Mouse (Mus musculus) embryonic facial prominence, embryonic 13.5 days (tissue): Measurements from ENCODE around the gene T. TPM values are rescaled to one million over a fixed set of nuclear protein-coding genes. Genes with fewer than 3 reads are reported as not detected.

ENCODE experiments used
- ATAC-seq: fragments of 200-750 bp; cut with Nextera tagmentation; 2 replicates; pipeline ENCODE4 v1.8.0; 2017; ENCODE audit warnings: low read depth; ENCODE audit not compliant: insufficient number of reproducible peaks, insufficient read depth, low FRiP score, low TSS enrichment
- H3K27ac ChIP-seq: fragments of 300-500 bp; sonication (generic); 2 replicates; pipeline ENCODE4 v1.5.1; 2015; ENCODE audit warnings: moderate library complexity, mild to moderate bottlenecking, inconsistent platforms
- H3K27me3 ChIP-seq: fragments of 300-500 bp; sonication (generic); 2 replicates; pipeline ENCODE4 v1.6.1; 2015; ENCODE audit warnings: mild to moderate bottlenecking, inconsistent platforms
- H3K36me3 ChIP-seq: fragments of 300-500 bp; sonication (generic); 2 replicates; pipeline ENCODE4 v1.6.1; 2015; ENCODE audit warnings: mild to moderate bottlenecking, inconsistent platforms
- H3K4me1 ChIP-seq: fragments of 300-500 bp; sonication (generic); 2 replicates; pipeline ENCODE4 v1.6.1; 2015; ENCODE audit warnings: inconsistent platforms
- H3K4me2 ChIP-seq: fragments of 300-500 bp; sonication (generic); 2 replicates; pipeline ENCODE4 v1.6.1; 2015; ENCODE audit warnings: moderate library complexity, mild to moderate bottlenecking, inconsistent platforms
- H3K4me3 ChIP-seq: fragments of 300-500 bp; sonication (generic); 2 replicates; pipeline ENCODE4 v1.5.1; 2015; ENCODE audit warnings: mild to moderate bottlenecking, inconsistent platforms
- H3K9ac ChIP-seq: fragments of 300-500 bp; sonication (generic); 2 replicates; pipeline ENCODE4 v1.6.1; 2015; ENCODE audit warnings: mild to moderate bottlenecking, inconsistent platforms
- H3K9me3 ChIP-seq: fragments of 300-500 bp; sonication (generic); 2 replicates; pipeline ENCODE4 v1.6.1; 2016; ENCODE audit warnings: inconsistent platforms
- WGBS: fragments of 180-500 bp; shearing (Covaris S2); methylation state at CpG from one replicate; pipeline ENCODE4 v1.1.7; 2015; ENCODE audit warnings: mixed read lengths; 5-methylcytosine and 5-hydroxymethylcytosine counted together
- polyA plus RNA-seq: library from polyadenylated mRNA; unstranded; fragments of >200 nt; fragmentation: Nextera tagmentation; extraction: Ambion mirVana; gene quantifications from 2 replicates; pipeline ENCODE4 v1.2.1, GENCODE M21; 2015

Gene T
- polyA plus RNA-seq, 1 experiment from 2014 or later: 1.0 TPM

- H3K4me2 ChIP-seq: no peak overlapping the region
- no peaks in the 10 kb centered on the region for H3K36me3 ChIP-seq
- H3K27ac ChIP-seq: no peak overlapping the region
- no peaks in the 10 kb centered on the region for H3K4me1 ChIP-seq
- H3K9ac ChIP-seq: no peak overlapping the region
- WGBS: 14% methylated on average over 19 of the region's 19 CpGs
- no peak for ATAC-seq
- no peaks in the 10 kb centered on the region for H3K9me3 ChIP-seq
- peaks cover 46% of the 10 kb centered on the region for H3K27me3 ChIP-seq
- no peak overlapping the region for H3K4me3 ChIP-seq
Observed at GRCm38 (mm10) chr17:8468716-8469344, 34.6 kb downstream of the T start.

GRCm38 (mm10) chr17:8478554-8478953 lies 44.3 kb downstream of the T start:
- H3K4me1 ChIP-seq: no peaks in the 10 kb centered on the region
- WGBS: 43% methylated on average over 3 of the region's 3 CpGs
- H3K4me3 ChIP-seq: no peak overlapping the region
- no peaks in the 10 kb centered on the region for H3K36me3 ChIP-seq
- no peak for ATAC-seq
- H3K9ac ChIP-seq: no peak overlapping the region
- peak overlapping the region; percentile 57 for H3K27ac ChIP-seq
- no peaks in the 10 kb centered on the region for H3K27me3 ChIP-seq
- no peaks in the 10 kb centered on the region for H3K9me3 ChIP-seq
- H3K4me2 ChIP-seq: no peak overlapping the region

- WGBS: 82% methylated on average over 9 of the region's 9 CpGs
- H3K4me1 ChIP-seq: no peaks in the 10 kb centered on the region
- no peak overlapping the region for H3K9ac ChIP-seq
- H3K27me3 ChIP-seq: no peaks in the 10 kb centered on the region
- no peak for ATAC-seq
- H3K4me3 ChIP-seq: no peak overlapping the region
- H3K36me3 ChIP-seq: no peaks in the 10 kb centered on the region
- no peaks in the 10 kb centered on the region for H3K9me3 ChIP-seq
- no peak overlapping the region for H3K27ac ChIP-seq
- H3K4me2 ChIP-seq: no peak overlapping the region
Observed at GRCm38 (mm10) chr17:8479493-8480128, 45.4 kb downstream of the T start.

- no peaks in the 10 kb centered on the region for H3K9me3 ChIP-seq
- H3K27ac ChIP-seq: no peak overlapping the region
- no peak overlapping the region for H3K4me3 ChIP-seq
- no peak overlapping the region for H3K9ac ChIP-seq
- H3K4me2 ChIP-seq: no peak overlapping the region
- no peaks in the 10 kb centered on the region for H3K27me3 ChIP-seq
- WGBS: 94% methylated on average over 10 of the region's 10 CpGs
- H3K36me3 ChIP-seq: no peaks in the 10 kb centered on the region
- no peaks in the 10 kb centered on the region for H3K4me1 ChIP-seq
- no peak for ATAC-seq
Observed at GRCm38 (mm10) chr17:8481797-8482196, 47.6 kb downstream of the T start.

- Histone ChIP-seq H3K27me3 (no peaks in the 10 kb centered on the region), H3K9ac (no peak overlapping the region), H3K4me1 (no peaks in the 10 kb centered on the region), H3K4me3 (no peak overlapping the region), H3K4me2 (no peak overlapping the region), H3K36me3 (no peaks in the 10 kb centered on the region), H3K27ac (no peak overlapping the region), H3K9me3 (no peaks in the 10 kb centered on the region)
- 85% methylated on average over 7 of the region's 7 CpGs for WGBS
- ATAC-seq: no peak
Observed at GRCm38 (mm10) chr17:8482876-8483275, 48.7 kb downstream of the T start.

- 64% methylated on average over 3 of the region's 3 CpGs for WGBS
- no peaks in the 10 kb centered on the region for H3K27me3 ChIP-seq
- H3K36me3 ChIP-seq: no peaks in the 10 kb centered on the region
- no peak overlapping the region for H3K9ac ChIP-seq
- H3K4me3 ChIP-seq: no peak overlapping the region
- no peak overlapping the region for H3K27ac ChIP-seq
- H3K9me3 ChIP-seq: no peaks in the 10 kb centered on the region
- no peaks in the 10 kb centered on the region for H3K4me1 ChIP-seq
- ATAC-seq: no peak
- H3K4me2 ChIP-seq: no peak overlapping the region
Observed at GRCm38 (mm10) chr17:8484246-8484645, 50.0 kb downstream of the T start.

- H3K9me3 ChIP-seq: no peaks in the 10 kb centered on the region
- no peaks in the 10 kb centered on the region for H3K27me3 ChIP-seq
- no peaks in the 10 kb centered on the region for H3K36me3 ChIP-seq
- no peaks in the 10 kb centered on the region for H3K4me1 ChIP-seq
- no peak overlapping the region for H3K27ac ChIP-seq
- ATAC-seq: no peak
- no peak overlapping the region for H3K4me2 ChIP-seq
- H3K4me3 ChIP-seq: no peak overlapping the region
- no peak overlapping the region for H3K9ac ChIP-seq
Observed at GRCm38 (mm10) chr17:8485146-8485545, 50.9 kb downstream of the T start.

- ATAC-seq: no peak
- H3K4me1 ChIP-seq: no peaks in the 10 kb centered on the region
- H3K9me3 ChIP-seq: no peaks in the 10 kb centered on the region
- no peak overlapping the region for H3K27ac ChIP-seq
- no peak overlapping the region for H3K9ac ChIP-seq
- peak overlapping the region; percentile 28; the same call in 1 of the 2 replicates for H3K4me2 ChIP-seq
- H3K4me3 ChIP-seq: no peak overlapping the region
- H3K36me3 ChIP-seq: no peaks in the 10 kb centered on the region
- H3K27me3 ChIP-seq: no peaks in the 10 kb centered on the region
- 52% methylated on average over 12 of the region's 12 CpGs for WGBS
Observed at GRCm38 (mm10) chr17:8487824-8488223, 53.6 kb downstream of the T start.

- Histone ChIP-seq H3K4me1 (no peaks in the 10 kb centered on the region), H3K27ac (no peak overlapping the region), H3K4me3 (no peak overlapping the region), H3K36me3 (no peaks in the 10 kb centered on the region), H3K9me3 (no peaks in the 10 kb centered on the region), H3K9ac (no peak overlapping the region), H3K27me3 (no peaks in the 10 kb centered on the region; the same call in 1 of the 2 replicates), H3K4me2 (no peak overlapping the region)
- WGBS: 90% methylated on average over 5 of the region's 5 CpGs
- ATAC-seq: no peak
Observed at GRCm38 (mm10) chr17:8490971-8491370, 56.7 kb downstream of the T start.

Other genes with a start within 250 kb of the T start
- not detected in 2 replicates for gene Ccr6, start 198.4 kb upstream of the T start, polyA plus RNA-seq
- 150 and 154 TPM in 2 replicates for gene Mpc1, start 151.5 kb upstream of the T start, polyA plus RNA-seq
- 58.9 and 67.8 TPM in 2 replicates for gene Sft2d1, start 123.3 kb upstream of the T start, polyA plus RNA-seq
- gene Prr18, start 97.0 kb upstream of the T start, polyA plus RNA-seq: 0.45 and 0.52 TPM in 2 replicates
- gene T2, start 78.4 kb upstream of the T start, polyA plus RNA-seq: 0.81 and 1.4 TPM in 2 replicates
- gene Pde10a, start 90.9 kb downstream of the T start, polyA plus RNA-seq: 6.2 and 6.3 TPM in 2 replicates
- 0.43 TPM in 1 of 2 replicates, not detected in the other for gene Gm17087, start 132.5 kb downstream of the T start, polyA plus RNA-seq